Mouse (Mus musculus) limb, embryonic 10.5 days (tissue): ENCODE data around the gene Sema4f. TPM values are rescaled to one million over a fixed set of nuclear protein-coding genes. Genes with fewer than 3 reads are reported as not detected.

ENCODE experiments used
- DNase-seq: peaks from one replicate; pipeline ENCODE4 v3.0.0-alpha.2; 2017; ENCODE audit warnings: low spot score
- H3K27ac ChIP-seq: fragments of 300-500 bp; sonication (generic); 2 replicates; pipeline ENCODE4 v1.5.1; 2016; ENCODE audit warnings: mild to moderate bottlenecking
- H3K27me3 ChIP-seq: fragments of 300-500 bp; sonication (generic); 2 replicates; pipeline ENCODE4 v1.6.1; 2016; ENCODE audit warnings: low read depth, mild to moderate bottlenecking; ENCODE audit not compliant: poor library complexity, severe bottlenecking
- H3K36me3 ChIP-seq: fragments of 300-500 bp; sonication (generic); 2 replicates; pipeline ENCODE4 v1.6.1; 2016; ENCODE audit warnings: mild to moderate bottlenecking, moderate library complexity
- H3K4me1 ChIP-seq: fragments of 300-500 bp; sonication (generic); 2 replicates; pipeline ENCODE4 v1.6.1; 2016
- H3K4me3 ChIP-seq: fragments of 300-500 bp; sonication (generic); 2 replicates; pipeline ENCODE4 v1.5.1; 2016; ENCODE audit warnings: mild to moderate bottlenecking, moderate library complexity
- H3K9me3 ChIP-seq: fragments of 300-500 bp; sonication (generic); replicated peaks from 2 replicates; pipeline ENCODE4 v1.6.1; 2016; ENCODE audit warnings: mild to moderate bottlenecking
- WGBS: fragments of 180-500 bp; shearing (Covaris S2); methylation state at CpG from one replicate; pipeline ENCODE4 v1.1.7; 2016; 5-methylcytosine and 5-hydroxymethylcytosine counted together
- polyA plus RNA-seq: library from polyadenylated mRNA; unstranded; fragments of >200 nt; fragmentation: Nextera tagmentation; extraction: Ambion mirVana; gene quantifications from 2 replicates; pipeline ENCODE4 v1.2.1, GENCODE M21; 2016

The Sema4f gene
- polyA plus RNA-seq, 1 experiment from 2014 or later: 1.9 TPM

DNA sequence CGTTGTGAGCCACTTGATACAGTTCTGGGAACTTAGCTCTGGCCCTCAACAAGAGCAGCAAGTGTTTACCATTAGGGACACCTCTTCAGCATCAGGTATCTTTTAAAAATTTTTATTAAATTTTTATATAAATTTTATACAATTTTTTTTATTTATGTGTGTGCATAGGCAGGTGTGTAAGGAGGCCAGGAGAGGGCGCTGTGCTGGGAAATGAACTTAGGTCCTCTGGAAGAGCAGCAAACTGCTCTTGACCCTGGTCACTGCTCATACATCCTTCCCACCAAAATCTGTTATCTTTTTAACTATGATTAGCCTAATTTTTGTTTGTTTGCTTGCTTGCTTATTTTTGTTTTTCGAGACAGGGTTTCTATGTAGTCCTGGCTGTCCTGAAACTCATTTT is 58.8 kb downstream of the Sema4f start:
- no peaks in the 10 kb centered on the region for H3K9me3 ChIP-seq
- H3K4me1 ChIP-seq: peaks cover 5% of the 10 kb centered on the region
- H3K4me3 ChIP-seq: no peak overlapping the region
- 83% methylated on average over 3 of the region's 3 CpGs for WGBS
- no peaks in the 10 kb centered on the region for H3K36me3 ChIP-seq
- H3K27me3 ChIP-seq: no peaks in the 10 kb centered on the region
- DNase-seq: no peak
- no peak overlapping the region for H3K27ac ChIP-seq

GRCm38 (mm10) chr6:82879463-82880089 is 60.0 kb downstream of the Sema4f start:
- Histone ChIP-seq H3K27me3 (no peaks in the 10 kb centered on the region), H3K9me3 (no peaks in the 10 kb centered on the region), H3K4me1 (peaks cover 5% of the 10 kb centered on the region), H3K4me3 (no peak overlapping the region), H3K36me3 (no peaks in the 10 kb centered on the region), H3K27ac (no peak overlapping the region)
- whole genome bisulfite sequencing: 70% methylated on average over 11 of the region's 11 CpGs
- no peak for DNase-seq

- H3K27ac ChIP-seq: peak overlapping the region; percentile 21; the same call in 1 of the 2 replicates
- no peak for DNase-seq
- no peaks in the 10 kb centered on the region for H3K27me3 ChIP-seq
- 83% methylated on average over 6 of the region's 6 CpGs for WGBS
- H3K4me1 ChIP-seq: no peaks in the 10 kb centered on the region
- H3K4me3 ChIP-seq: no peak overlapping the region
- H3K36me3 ChIP-seq: no peaks in the 10 kb centered on the region
- no peaks in the 10 kb centered on the region for H3K9me3 ChIP-seq
These were observed 64.0 kb downstream of the Sema4f start for GRCm38 (mm10) chr6:82875509-82875935.

DNA sequence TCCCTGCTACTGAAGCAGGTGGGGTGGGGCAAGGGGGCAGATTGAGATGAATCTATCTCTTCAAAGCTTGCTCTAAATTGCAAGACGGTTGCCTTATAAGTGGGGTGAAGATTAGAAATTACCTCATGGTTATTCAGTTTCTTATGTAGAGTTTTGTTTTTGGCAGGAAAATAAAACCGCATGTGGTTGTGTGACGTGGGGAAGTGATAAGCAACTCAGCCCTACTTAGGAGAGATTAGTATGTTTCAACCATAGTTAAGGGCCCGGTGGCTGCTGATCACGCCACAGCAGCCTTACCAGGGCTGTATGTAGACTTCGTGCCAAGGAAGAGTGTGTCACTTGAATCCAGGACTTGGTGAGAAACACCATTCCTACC is 67.2 kb downstream of the Sema4f start:
- WGBS: 87% methylated on average over 6 of the region's 6 CpGs
- Histone ChIP-seq H3K36me3 (no peaks in the 10 kb centered on the region), H3K4me3 (no peak overlapping the region), H3K9me3 (no peaks in the 10 kb centered on the region), H3K27me3 (no peaks in the 10 kb centered on the region), H3K27ac (no peak overlapping the region), H3K4me1 (no peaks in the 10 kb centered on the region)
- no peak for DNase-seq

DNA sequence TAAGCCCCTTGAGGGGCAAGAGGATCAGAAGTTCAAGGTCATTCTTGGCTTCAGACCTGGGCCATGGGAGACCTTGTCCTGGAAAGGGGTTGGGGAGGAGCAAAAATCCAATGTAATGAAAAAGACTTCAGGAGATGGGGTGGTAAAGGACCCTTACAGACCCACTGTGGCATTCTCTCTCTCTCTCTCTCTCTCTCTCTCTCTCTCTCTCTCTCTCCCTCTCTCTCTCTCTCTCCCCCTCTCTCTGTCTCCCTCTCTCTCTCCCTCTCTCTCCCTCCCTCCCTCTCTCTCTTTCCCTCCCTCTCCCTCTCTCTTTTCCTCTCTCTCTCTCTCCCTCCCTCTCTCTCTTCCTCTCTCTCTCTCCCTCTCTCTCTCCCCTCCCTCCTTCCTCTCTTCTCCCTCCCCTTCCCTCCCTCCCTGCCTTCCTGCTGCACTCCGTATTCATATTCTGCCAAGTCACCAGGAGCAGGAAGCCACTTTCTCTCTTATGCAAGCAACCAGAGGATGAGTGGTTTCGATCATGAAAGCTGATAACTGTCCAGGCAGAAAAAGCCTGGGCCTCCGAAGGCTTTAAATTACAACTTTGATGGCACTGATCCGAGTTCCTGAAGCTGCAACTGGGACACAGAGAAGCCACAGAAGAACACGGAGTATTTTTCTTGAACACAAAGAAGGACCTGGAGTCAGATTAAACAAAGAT is 67.8 kb downstream of the Sema4f start:
- H3K4me3 ChIP-seq: no peak overlapping the region
- H3K9me3 ChIP-seq: no peaks in the 10 kb centered on the region
- no peaks in the 10 kb centered on the region for H3K4me1 ChIP-seq
- no peak for DNase-seq
- no peak overlapping the region for H3K27ac ChIP-seq
- H3K36me3 ChIP-seq: no peaks in the 10 kb centered on the region
- no peaks in the 10 kb centered on the region for H3K27me3 ChIP-seq
- 41% methylated on average over 5 of the region's 5 CpGs for WGBS

DNA sequence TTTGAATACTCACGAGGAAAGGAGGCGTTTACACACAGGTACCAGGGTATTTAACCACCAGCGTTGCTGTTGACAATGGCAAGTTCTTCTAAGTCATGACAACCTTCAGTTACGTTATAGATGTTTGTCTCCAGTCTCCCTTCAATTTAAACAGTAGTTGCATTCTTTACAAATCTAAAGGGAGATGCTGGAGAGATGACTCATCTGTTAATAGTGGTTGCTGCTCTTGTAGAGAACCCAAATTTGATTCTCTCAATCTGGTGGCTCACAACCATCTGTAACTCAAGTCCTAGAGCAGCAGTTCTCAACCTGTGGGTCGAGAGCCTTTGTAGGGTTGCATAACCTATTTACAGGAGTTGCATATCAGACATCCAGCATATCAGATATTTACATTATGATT is 71.1 kb downstream of the Sema4f start:
- Histone ChIP-seq H3K9me3 (no peaks in the 10 kb centered on the region), H3K4me3 (no peak overlapping the region), H3K27me3 (no peaks in the 10 kb centered on the region), H3K4me1 (peaks cover 2% of the 10 kb centered on the region; the same call in 1 of the 2 replicates), H3K36me3 (no peaks in the 10 kb centered on the region), H3K27ac (no peak overlapping the region)
- no peak for DNase-seq
- 83% methylated on average over 5 of the region's 5 CpGs for WGBS

DNA sequence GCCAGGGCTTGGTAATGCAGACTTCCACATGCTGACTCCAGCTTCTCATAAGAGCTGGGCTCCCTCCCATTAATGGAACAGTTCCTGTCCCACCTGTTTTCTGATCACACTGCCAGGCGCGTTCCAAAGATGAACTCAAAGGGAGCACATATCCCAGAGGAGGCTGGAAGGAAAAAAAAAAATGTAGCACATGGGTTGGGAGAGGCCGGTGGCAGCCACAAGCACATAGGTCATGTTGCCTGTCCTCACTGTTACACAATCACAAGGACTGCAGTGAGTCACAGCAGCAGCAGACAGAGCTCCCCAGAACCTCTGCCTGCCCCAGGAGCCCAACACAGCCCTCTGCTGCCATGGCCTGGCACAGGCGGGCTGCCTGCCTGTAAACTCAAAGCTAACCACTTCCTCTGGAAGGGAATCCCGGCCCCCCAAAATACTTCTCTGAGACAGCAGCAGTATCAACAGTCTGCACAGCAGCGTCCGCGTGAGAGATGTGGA is 76.1 kb downstream of the Sema4f start:
- H3K4me1 ChIP-seq: peaks cover 26% of the 10 kb centered on the region
- no peak for DNase-seq
- no peaks in the 10 kb centered on the region for H3K36me3 ChIP-seq
- WGBS: 80% methylated on average over 8 of the region's 8 CpGs
- no peaks in the 10 kb centered on the region for H3K9me3 ChIP-seq
- no peaks in the 10 kb centered on the region for H3K27me3 ChIP-seq
- H3K4me3 ChIP-seq: no peak overlapping the region
- H3K27ac ChIP-seq: peak overlapping the region; percentile 27; the same call in 1 of the 2 replicates

DNA sequence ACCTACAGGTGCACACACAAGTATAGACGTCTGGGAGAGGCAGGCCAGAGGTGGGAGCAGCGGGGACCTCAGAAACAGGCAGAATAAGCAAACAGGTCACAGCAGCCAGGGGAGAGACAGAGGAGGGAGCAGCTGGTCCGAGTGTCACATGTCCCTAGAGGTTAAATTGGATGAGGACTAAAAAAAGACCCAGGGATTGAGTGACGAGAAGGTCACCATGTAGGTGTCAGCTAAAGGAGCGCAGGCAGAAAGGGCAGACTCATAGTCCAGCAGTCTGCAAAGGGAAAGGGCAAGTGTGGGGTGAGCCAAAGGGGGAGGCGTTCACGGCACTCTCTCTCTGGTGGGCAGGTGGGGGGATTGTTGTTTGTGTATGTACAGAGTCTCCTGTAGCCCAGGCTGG is 77.1 kb downstream of the Sema4f start:
- Histone ChIP-seq H3K27me3 (no peaks in the 10 kb centered on the region), H3K4me3 (no peak overlapping the region), H3K4me1 (peaks cover 31% of the 10 kb centered on the region), H3K36me3 (no peaks in the 10 kb centered on the region), H3K9me3 (no peaks in the 10 kb centered on the region), H3K27ac (peak overlapping the region; percentile 4; the same call in 1 of the 2 replicates)
- WGBS: 46% methylated on average over 7 of the region's 7 CpGs
- no peak for DNase-seq

DNA sequence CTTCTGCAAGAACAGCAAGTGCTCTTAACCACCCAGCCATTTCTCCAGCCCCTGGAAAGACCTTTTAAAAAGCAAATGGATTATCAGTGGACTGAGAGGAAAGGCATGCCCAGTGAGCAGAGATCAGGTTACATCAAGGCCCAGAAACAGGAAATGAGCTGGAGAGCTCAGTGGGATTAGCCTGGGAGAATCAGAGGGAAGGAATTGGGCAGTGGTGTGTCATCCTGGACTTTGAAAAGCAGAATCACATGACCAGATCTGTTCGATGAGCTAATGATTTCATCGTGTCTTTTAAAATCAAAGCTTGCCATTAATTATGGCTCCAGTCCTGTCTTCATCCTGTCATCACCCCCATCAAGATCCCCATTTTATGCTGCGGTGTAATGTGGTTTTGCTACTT is 77.5 kb downstream of the Sema4f start:
- no peak for DNase-seq
- Histone ChIP-seq H3K9me3 (no peaks in the 10 kb centered on the region), H3K36me3 (no peaks in the 10 kb centered on the region), H3K4me3 (no peak overlapping the region), H3K27ac (0 out of 2 replicates have a peak overlapping the region, but pooled peaks have one; percentile 4), H3K27me3 (no peaks in the 10 kb centered on the region), H3K4me1 (peaks cover 31% of the 10 kb centered on the region)
- 49% methylated on average over 3 of the region's 3 CpGs for WGBS

Other genes starting within 250 kb of the Sema4f start
- 90.6 and 92.5 TPM in 2 replicates for gene Pole4, start 234.4 kb downstream of the Sema4f start, polyA plus RNA-seq
- 27.5 and 35.9 TPM in 2 replicates for gene Hk2, start 165.3 kb downstream of the Sema4f start, polyA plus RNA-seq
- 0.19 and 0.33 TPM in 2 replicates for gene M1ap, start 7.1 kb upstream of the Sema4f start, polyA plus RNA-seq
- gene Dok1, start 93.7 kb upstream of the Sema4f start, polyA plus RNA-seq: 9.8 and 14.9 TPM in 2 replicates
- gene Loxl3, start 94.4 kb upstream of the Sema4f start, polyA plus RNA-seq: 6.3 and 12.8 TPM in 2 replicates
- 167 and 169 TPM in 2 replicates for gene Aup1, start 114.8 kb upstream of the Sema4f start, polyA plus RNA-seq
- 76.2 and 82.6 TPM in 2 replicates for gene Htra2, start 115.5 kb upstream of the Sema4f start, polyA plus RNA-seq
- 1.4 and 1.5 TPM in 2 replicates for gene Dqx1, start 118.1 kb upstream of the Sema4f start, polyA plus RNA-seq
- gene Tlx2, start 130.5 kb upstream of the Sema4f start, polyA plus RNA-seq: 0.16 TPM in 1 of 2 replicates, not detected in the other
- 46.5 and 46.9 TPM in 2 replicates for gene Pcgf1, start 138.1 kb upstream of the Sema4f start, polyA plus RNA-seq
- 0.82 and 1.5 TPM in 2 replicates for gene Lbx2, start 146.6 kb upstream of the Sema4f start, polyA plus RNA-seq
- gene Ccdc142, start 161.8 kb upstream of the Sema4f start, polyA plus RNA-seq: 1.7 and 3.8 TPM in 2 replicates
- 2.1 and 2.8 TPM in 2 replicates for gene Gm42688, start 161.8 kb upstream of the Sema4f start, polyA plus RNA-seq
- gene Mrpl53, start 169.3 kb upstream of the Sema4f start, polyA plus RNA-seq: 150 and 163 TPM in 2 replicates
- gene Mogs, start 175.7 kb upstream of the Sema4f start, polyA plus RNA-seq: 45.3 and 53.8 TPM in 2 replicates
- gene Wbp1, start 181.8 kb upstream of the Sema4f start, polyA plus RNA-seq: 136 and 188 TPM in 2 replicates
- gene Ino80b, start 185.7 kb upstream of the Sema4f start, polyA plus RNA-seq: 17.4 and 17.8 TPM in 2 replicates
- 34.2 and 51.8 TPM in 2 replicates for gene Rtkn, start 195.7 kb upstream of the Sema4f start, polyA plus RNA-seq
- 10.9 and 13.7 TPM in 2 replicates for gene Wdr54, start 216.6 kb upstream of the Sema4f start, polyA plus RNA-seq
- gene 1700003E16Rik, start 216.6 kb upstream of the Sema4f start, polyA plus RNA-seq: 0.80 and 1.6 TPM in 2 replicates
- 96.4 and 108 TPM in 2 replicates for gene Dctn1, start 226.2 kb upstream of the Sema4f start, polyA plus RNA-seq